Mouse (Mus musculus): ENCODE data around the gene Gm128. TPM values are rescaled to one million over a fixed set of nuclear protein-coding genes. Genes with fewer than 3 reads are reported as not detected.

Gene Gm128
- total and polyA plus RNA-seq, 3 experiments = 0.08 to 0.18 TPM; not detected in 1

DNA sequence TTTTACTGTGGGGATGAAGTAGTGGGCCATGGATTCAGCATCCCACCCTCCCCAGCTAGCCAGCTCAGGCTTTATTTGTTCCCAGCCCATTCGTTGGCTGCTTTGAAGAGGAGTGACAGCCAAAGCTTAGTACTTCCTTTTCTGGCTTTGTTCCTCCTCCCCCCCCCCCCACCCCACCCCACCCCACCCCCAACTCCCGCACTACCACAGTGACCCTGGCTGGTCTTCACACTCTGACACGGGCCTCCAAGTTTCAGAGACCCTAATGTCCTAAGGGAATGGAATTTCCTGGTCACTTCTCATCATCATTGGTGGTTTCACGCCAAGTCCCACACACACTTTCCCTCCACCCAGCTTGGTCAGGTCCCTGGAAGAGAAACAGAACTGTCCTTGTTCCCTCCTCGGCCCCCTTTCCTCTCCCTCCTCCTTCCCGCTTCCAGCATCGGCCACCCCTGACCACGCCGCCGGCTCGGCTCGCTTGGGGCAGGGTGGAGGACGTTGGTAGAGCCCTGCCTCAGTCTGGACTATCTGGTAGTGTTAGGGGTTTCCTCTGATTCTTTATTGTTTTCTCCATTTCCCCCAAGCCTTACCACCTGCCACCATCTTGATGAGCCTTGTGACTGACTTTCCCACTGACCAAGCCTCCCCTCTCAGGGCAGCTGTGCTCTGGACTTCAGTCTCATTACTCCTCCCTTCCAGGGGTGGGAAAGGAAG lies 11.5 kb downstream of the Gm128 start:
- peaks cover 67% of the 10 kb centered on the region for H3K79me2 ChIP-seq (ENCODE audit: control insufficient read depth, insufficient read depth, low read length, poor library complexity)

DNA sequence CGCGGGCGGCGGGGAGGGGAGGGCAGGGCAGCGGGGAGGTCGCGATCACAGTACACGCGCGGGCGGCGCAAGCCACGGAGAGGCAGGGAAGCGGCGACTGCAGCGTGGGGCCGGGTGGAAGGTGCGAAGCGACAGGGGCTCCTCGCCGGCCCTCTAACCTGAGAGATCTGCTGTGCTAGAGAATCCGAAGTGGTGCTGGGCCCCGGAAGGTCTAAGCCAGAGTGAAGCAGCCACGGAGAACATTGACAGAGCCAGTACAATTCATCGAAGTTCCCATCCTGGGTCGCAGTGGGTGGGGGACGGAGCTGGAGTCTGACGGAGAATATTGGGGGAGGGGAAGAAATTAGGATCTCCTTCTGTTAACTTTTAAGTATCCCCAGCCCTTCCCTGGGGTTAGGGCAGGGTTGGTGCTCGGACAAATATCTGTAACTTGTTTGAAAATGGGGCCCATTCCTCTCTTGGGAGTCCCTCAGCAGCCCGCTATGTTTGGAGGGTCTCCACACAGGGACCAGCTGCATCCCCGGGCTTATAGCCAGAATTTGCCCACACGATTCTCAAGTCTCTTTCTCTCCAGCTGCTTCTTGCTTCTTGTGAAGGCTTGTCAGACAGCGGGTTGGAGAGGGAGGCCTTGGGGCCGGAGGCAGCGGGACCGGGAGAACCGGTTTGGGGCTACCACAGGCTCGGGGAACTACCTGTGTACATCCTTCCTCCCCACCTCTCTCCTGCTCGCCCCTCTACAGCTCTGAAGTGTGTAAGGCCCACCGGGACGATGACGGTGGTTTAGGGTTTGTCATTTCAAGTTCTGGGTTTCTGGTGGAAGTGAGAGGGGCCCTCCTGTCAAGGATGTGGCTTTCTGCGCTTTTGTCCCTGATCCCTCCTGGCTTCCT lies 12.3 kb downstream of the Gm128 start:
- Histone ChIP-seq H3K9ac (ENCODE audit: control insufficient read depth, low read depth, low read length, poor library complexity, severe bottlenecking) (peak overlapping the region; percentile 81), H3K4me1 (ENCODE audit: control insufficient read depth in 1 of 2, insufficient read depth in 2 of 2, low read length in 2 of 2) (peaks cover 20 to 28% of the 10 kb centered on the region in 2 experiments), H3K27ac (ENCODE audit: control insufficient read depth, low read depth, low read length) (peak overlapping the region; percentile 77), H3K27me3 (ENCODE audit: control insufficient read depth in 1 of 2, insufficient read depth in 2 of 2, low read length in 2 of 2) (no peaks in the 10 kb centered on the region), H3K4me3 (ENCODE audit: control insufficient read depth in 1 of 2, insufficient read depth in 1 of 2, low read depth in 2 of 2, low read length in 2 of 2) (peak overlapping the region; percentile 66 to 73), H3K9me3 (replicated peaks; ENCODE audit: insufficient read depth, low read length) (no peaks in the 10 kb centered on the region), H3K36me3 (ENCODE audit: control insufficient read depth in 1 of 2, insufficient read depth in 2 of 2, low read length in 2 of 2) (peaks cover 22 to 37% of the 10 kb centered on the region in 2 experiments), H3K79me2 (ENCODE audit: control insufficient read depth, insufficient read depth, low read length, poor library complexity) (peaks cover 67% of the 10 kb centered on the region)
- DNase-seq (ENCODE audit: low read depth, low spot score) = peak; percentile 88
- TF ChIP-seq RAD21 (IDR thresholded peaks at IDR 0.05; ENCODE audit: low read depth, low read length) (no peak), NELFE (IDR thresholded peaks at IDR 0.05; ENCODE audit: low read depth, low read length) (no peak), NRF1 (IDR thresholded peaks at IDR 0.05; ENCODE audit: insufficient read depth, low read depth, low read length, poor library complexity, severe bottlenecking) (no peak), TBP (IDR thresholded peaks at IDR 0.05; ENCODE audit: low read depth, low read length) (peak; percentile 61; the same call in 1 of the 2 replicates), HCFC1 (IDR thresholded peaks at IDR 0.05; ENCODE audit: low read depth, low read length) (no peak), ZC3H11A (IDR thresholded peaks at IDR 0.05; ENCODE audit: low read depth, low read length) (no peak), MAX (IDR thresholded peaks at IDR 0.05; ENCODE audit: low read length) (no peak), BHLHE40 (IDR thresholded peaks at IDR 0.05; ENCODE audit: borderline replicate concordance, low read depth, low read length) (no peak), UBTF (IDR thresholded peaks at IDR 0.05; ENCODE audit: borderline replicate concordance, insufficient read depth, low read depth, low read length) (peak; percentile 34; the same call in 1 of the 2 replicates)

More for the DNA sequence above, 11.5 kb downstream of the Gm128 start:
- Histone ChIP-seq H3K27ac (ENCODE audit: control insufficient read depth, low read depth, low read length) (peak overlapping the region; percentile 92), H3K9ac (ENCODE audit: control insufficient read depth, low read depth, low read length, poor library complexity, severe bottlenecking) (peak overlapping the region; percentile 84), H3K4me3 (ENCODE audit: control insufficient read depth in 1 of 2, insufficient read depth in 1 of 2, low read depth in 2 of 2, low read length in 2 of 2) (peak overlapping the region; percentile 66 to 73), H3K27me3 (ENCODE audit: control insufficient read depth in 1 of 2, insufficient read depth in 2 of 2, low read length in 2 of 2) (no peaks in the 10 kb centered on the region), H3K36me3 (ENCODE audit: control insufficient read depth in 1 of 2, insufficient read depth in 2 of 2, low read length in 2 of 2) (peaks cover 30 to 37% of the 10 kb centered on the region in 2 experiments), H3K9me3 (replicated peaks; ENCODE audit: insufficient read depth, low read length) (no peaks in the 10 kb centered on the region), H3K4me1 (ENCODE audit: control insufficient read depth in 1 of 2, insufficient read depth in 2 of 2, low read length in 2 of 2) (peaks cover 20 to 28% of the 10 kb centered on the region in 2 experiments)
- TF ChIP-seq UBTF (IDR thresholded peaks at IDR 0.05; ENCODE audit: borderline replicate concordance, insufficient read depth, low read depth, low read length) = 0 out of 2 replicates have a peak, but pooled peaks have one; percentile 73
- TF ChIP-seq RCOR1 (IDR thresholded peaks at IDR 0.05; ENCODE audit: low read depth, low read length) = no peak
- TF ChIP-seq USF2 (IDR thresholded peaks at IDR 0.05; ENCODE audit: borderline replicate concordance in 1 of 2, insufficient read depth in 1 of 2, low read depth in 1 of 2, low read length in 2 of 2) = no peak
- peak; percentile 67; the same call in 1 of the 2 replicates for TF ChIP-seq TBP (IDR thresholded peaks at IDR 0.05; ENCODE audit: low read depth, low read length)
- TF ChIP-seq SMC3 (IDR thresholded peaks at IDR 0.05; ENCODE audit: low read depth, low read length) = no peak
- TF ChIP-seq POLR2A (IDR thresholded peaks at IDR 0.05; ENCODE audit: control insufficient read depth in 1 of 2, insufficient read depth in 1 of 2, low read depth in 1 of 2, low read length in 2 of 2, poor library complexity in 1 of 2) = peak in 1 of 2 experiments; percentile 69; a peak in 2 of 4 replicates
- DNase-seq (ENCODE audit: low read depth, low spot score) = peak; percentile 80
